Mouse (Mus musculus) cerebellum, postnatal 36 days (tissue): ENCODE measurements around the gene Dnajc30.

Experiments
- DNase-seq, 2 experiments: peaks; one replicate each; pipeline ENCODE4 v3.0.0; 2021 to 2022; ENCODE audit warnings: mixed read lengths in 2 of 2

Dnajc30 gene

DNA sequence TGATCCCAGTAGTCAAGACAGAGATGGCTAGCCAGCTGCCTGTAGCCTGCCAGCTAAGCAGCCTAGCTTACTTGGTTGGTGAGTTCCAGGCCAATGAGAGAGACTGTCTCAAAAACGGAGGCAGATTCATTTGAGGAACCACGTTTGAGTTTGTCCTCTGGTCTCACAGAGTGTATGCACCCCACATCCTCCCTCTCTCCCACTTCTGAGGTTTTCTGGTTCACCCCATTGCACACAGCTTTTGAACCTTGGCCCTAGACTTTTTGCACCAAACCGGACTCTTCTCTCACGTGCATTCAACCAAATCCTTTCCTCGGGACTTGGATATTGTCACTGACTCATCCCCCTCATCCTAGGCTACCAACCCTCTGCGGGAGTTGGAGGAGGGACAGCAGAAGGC lies 46.0 kb downstream of the Dnajc30 start:
- DNase-seq: no peak

DNA sequence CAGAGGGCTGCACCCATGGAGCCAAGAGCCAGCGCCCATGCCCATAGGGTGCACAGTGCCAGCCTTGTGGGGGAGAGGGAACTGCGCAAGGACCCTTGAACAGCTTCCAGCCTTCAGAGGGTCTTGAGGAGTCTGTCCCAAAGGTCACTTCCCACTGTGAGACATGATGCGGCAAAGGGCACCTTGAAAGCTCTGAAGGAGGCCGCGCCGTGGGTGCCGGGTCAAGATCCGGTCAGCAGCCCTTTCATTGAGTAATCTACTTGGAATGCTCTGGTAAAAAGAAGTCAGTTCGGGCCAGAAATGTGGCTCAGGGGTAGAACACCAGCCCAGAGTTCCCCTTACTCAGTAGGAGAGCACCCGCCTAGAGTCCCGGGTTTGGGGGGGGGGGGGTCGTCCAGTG lies 49.8 kb downstream of the Dnajc30 start:
- no peak for DNase-seq

DNA sequence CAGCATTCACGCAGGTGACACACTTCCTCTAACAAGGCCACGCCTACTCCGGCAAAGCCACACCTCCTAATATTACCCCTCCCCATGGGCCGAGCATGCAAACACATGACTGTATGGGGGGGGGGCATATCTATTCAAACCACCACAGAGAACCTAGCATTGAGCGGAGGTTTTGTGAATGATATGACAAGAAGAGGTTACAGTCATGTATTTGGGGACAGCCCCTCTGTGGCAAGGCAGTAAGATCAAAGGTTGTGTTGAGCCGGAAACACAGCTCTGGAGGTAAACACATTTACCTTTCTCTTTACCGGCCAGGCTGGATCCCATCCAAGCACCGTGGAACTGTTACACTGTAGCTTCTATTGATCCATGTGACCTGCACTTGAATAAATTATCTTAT lies 51.2 kb downstream of the Dnajc30 start:
- no peak for DNase-seq
